Mouse (Mus musculus): Measurements from ENCODE around the gene Zbtb4.

- TF ChIP-seq CTCF (IDR thresholded peaks at IDR 0.05; ENCODE audit: insufficient read depth, low read depth, low read length) (no peak), POLR2A (IDR thresholded peaks at IDR 0.05; ENCODE audit: insufficient read depth, low read depth, low read length) (no peak)
Measured at GRCm38 (mm10) chr11:69815155-69815554, 49.4 kb downstream of the Zbtb4 start, which contains the start of gene Gm39566.
